Mouse (Mus musculus) embryonic fibroblast, embryonic 13.5 days (primary cell): ENCODE data around the gene Lpcat2.

Source experiments
- CTCF ChIP-seq: IDR thresholded peaks from 2 replicates; pipeline ENCODE4 v1.5.1; 2011; ENCODE audit warnings: mild to moderate bottlenecking, control low read depth, low read length, moderate library complexity, borderline replicate concordance; ENCODE audit not compliant: insufficient read depth
- POLR2A ChIP-seq: IDR thresholded peaks from 2 replicates; pipeline ENCODE4 v1.6.1; 2011; ENCODE audit warnings: low read depth, mild to moderate bottlenecking, control low read depth, low read length, moderate library complexity

GRCm38 (mm10) chr8:92949071-92949470 is 93.9 kb downstream of the Lpcat2 start:
- no peak for TF ChIP-seq POLR2A
- no peak for TF ChIP-seq CTCF
